Mouse (Mus musculus) forebrain, embryonic 16.5 days (tissue): ENCODE results near the gene H2afb2. TPM values are rescaled to one million over a fixed set of nuclear protein-coding genes. Genes with fewer than 3 reads are reported as not detected.

Experiments used
- ATAC-seq: fragments of 200-750 bp; cut with Nextera tagmentation; 2 replicates; pipeline ENCODE4 v1.8.0; 2017; ENCODE audit warnings: mild to moderate bottlenecking, moderate library complexity
- H3K27ac ChIP-seq: fragments of 300-500 bp; sonication (generic); 2 replicates; pipeline ENCODE4 v1.5.1; 2014; ENCODE audit warnings: low read length, control low read depth
- H3K27me3 ChIP-seq: fragments of 300-500 bp; sonication (generic); replicated peaks from 2 replicates; pipeline ENCODE4 v1.6.1; 2014; ENCODE audit warnings: low read length; ENCODE audit not compliant: control insufficient read depth, insufficient read depth
- H3K36me3 ChIP-seq: fragments of 300-500 bp; sonication (generic); 2 replicates; pipeline ENCODE4 v1.6.1; 2014; ENCODE audit not compliant: control insufficient read depth, insufficient read depth
- H3K4me1 ChIP-seq: fragments of 300-500 bp; sonication (generic); replicated peaks from 2 replicates; pipeline ENCODE4 v1.6.1; 2014; ENCODE audit warnings: low read length; ENCODE audit not compliant: control insufficient read depth, insufficient read depth
- H3K4me2 ChIP-seq: fragments of 300-500 bp; sonication (generic); 2 replicates; pipeline ENCODE4 v1.6.1; 2014; ENCODE audit warnings: mild to moderate bottlenecking, low read length, control low read depth
- H3K4me3 ChIP-seq: fragments of 300-500 bp; sonication (generic); replicated peaks from 2 replicates; pipeline ENCODE4 v1.5.1; 2014; ENCODE audit warnings: mild to moderate bottlenecking, low read length, control low read depth
- H3K9ac ChIP-seq: fragments of 300-500 bp; sonication (generic); replicated peaks from 2 replicates; pipeline ENCODE4 v1.6.1; 2014; ENCODE audit warnings: low read depth, low read length, control low read depth
- H3K9me3 ChIP-seq: fragments of 300-500 bp; sonication (generic); 2 replicates; pipeline ENCODE4 v1.6.1; 2016; ENCODE audit warnings: low read length; ENCODE audit not compliant: control insufficient read depth
- WGBS: fragments of 180-500 bp; shearing (Covaris S2); extraction: QIAGEN DNeasy Blood & Tissue Kit; methylation state at CpG from one replicate; pipeline ENCODE4 v1.1.7; 2014; 5-methylcytosine and 5-hydroxymethylcytosine counted together
- polyA plus RNA-seq: library from polyadenylated mRNA; unstranded; fragments of >200 nt; fragmentation: Nextera tagmentation; extraction: Ambion mirVana; gene quantifications from 2 replicates; pipeline ENCODE4 v1.2.1, GENCODE M21; 2015

H2afb2 gene
- polyA plus RNA-seq, result not detected in 2 replicates

- H3K9me3 ChIP-seq, result no peaks in the 10 kb centered on the region
- no peaks in the 10 kb centered on the region for H3K27me3 ChIP-seq
Measured at GRCm38 (mm10) chrX:116680878-116681277, at the start of gene H2afb2. H2afb2 (plus strand) TSS chrX:116681178.

More at GRCm38 (mm10) chrX:116680878-116681277, at the start of gene H2afb2:
- Histone ChIP-seq H3K4me1 (no peaks in the 10 kb centered on the region), H3K36me3 (no peaks in the 10 kb centered on the region), H3K27ac (no peak within 1 kb of the TSS), H3K4me3 (no peak within 1 kb of the TSS), H3K9ac (no peak within 1 kb of the TSS), H3K4me2 (no peak within 1 kb of the TSS)
- no peak for ATAC-seq
- 93% methylated on average over 6 of the region's 6 CpGs for WGBS

Other genes starting within 250 kb of the H2afb2 start
- gene Cpxcr1, start 232.2 kb upstream of the H2afb2 start, polyA plus RNA-seq, result not detected in 2 replicates